Mouse (Mus musculus) forebrain, embryonic 12.5 days (tissue): ENCODE data around the gene Gp1ba. TPM values are rescaled to one million over a fixed set of nuclear protein-coding genes. Genes with fewer than 3 reads are reported as not detected.

Experiments used
- ATAC-seq: fragments of 200-750 bp; cut with Nextera tagmentation; 2 replicates; pipeline ENCODE4 v1.8.0; 2017; ENCODE audit warnings: moderate TSS enrichment; ENCODE audit not compliant: low FRiP score
- H3K27ac ChIP-seq: fragments of 300-500 bp; sonication (generic); 2 replicates; pipeline ENCODE4 v1.5.1; 2016; ENCODE audit warnings: mild to moderate bottlenecking
- H3K27me3 ChIP-seq: fragments of 300-500 bp; sonication (generic); 2 replicates; pipeline ENCODE4 v1.6.1; 2016; ENCODE audit warnings: mild to moderate bottlenecking
- H3K36me3 ChIP-seq: fragments of 300-500 bp; sonication (generic); replicated peaks from 2 replicates; pipeline ENCODE4 v1.6.1; 2016; ENCODE audit warnings: mild to moderate bottlenecking
- H3K4me1 ChIP-seq: fragments of 300-500 bp; sonication (generic); 2 replicates; pipeline ENCODE4 v1.6.1; 2016
- H3K4me2 ChIP-seq: fragments of 300-500 bp; sonication (generic); 2 replicates; pipeline ENCODE4 v1.6.1; 2016; ENCODE audit warnings: mild to moderate bottlenecking, moderate library complexity
- H3K4me3 ChIP-seq: fragments of 300-500 bp; sonication (generic); replicated peaks from 2 replicates; pipeline ENCODE4 v1.5.1; 2016; ENCODE audit warnings: mild to moderate bottlenecking
- H3K9ac ChIP-seq: fragments of 300-500 bp; sonication (generic); 2 replicates; pipeline ENCODE4 v1.6.1; 2016; ENCODE audit warnings: mild to moderate bottlenecking
- H3K9me3 ChIP-seq: fragments of 300-500 bp; sonication (generic); 2 replicates; pipeline ENCODE4 v1.6.1; 2016
- WGBS: fragments of 180-500 bp; shearing (Covaris S2); methylation state at CpG from one replicate; pipeline ENCODE4 v1.1.7; 2016; 5-methylcytosine and 5-hydroxymethylcytosine counted together
- polyA plus RNA-seq: library from polyadenylated mRNA; unstranded; fragments of >200 nt; fragmentation: Nextera tagmentation; extraction: Ambion mirVana; gene quantifications from 2 replicates; pipeline ENCODE4 v1.2.1, GENCODE M21; 2016

Gp1ba gene
- polyA plus RNA-seq, 1 experiment from 2014 or later, result 0.33 TPM

- no peak overlapping the region for H3K9ac ChIP-seq
- H3K27me3 ChIP-seq, result peaks cover 23% of the 10 kb centered on the region
- no peaks in the 10 kb centered on the region for H3K9me3 ChIP-seq
- no peak overlapping the region for H3K4me2 ChIP-seq
- H3K4me1 ChIP-seq, result peaks cover 12% of the 10 kb centered on the region
- peaks cover 61% of the 10 kb centered on the region for H3K36me3 ChIP-seq
- no peak for ATAC-seq
- 79% methylated on average over 7 of the region's 7 CpGs for WGBS
- H3K27ac ChIP-seq, result no peak overlapping the region
- no peak overlapping the region for H3K4me3 ChIP-seq
Measured at GRCm38 (mm10) chr11:70612505-70612904, 26.4 kb upstream of the Gp1ba start.

- ATAC-seq, result peak; percentile 36; the same call in 1 of the 2 replicates
- H3K27ac ChIP-seq, result no peak overlapping the region
Measured at GRCm38 (mm10) chr11:70615074-70615473, 23.8 kb upstream of the Gp1ba start.

GRCm38 (mm10) chr11:70615516-70616093 lies 23.3 kb upstream of the Gp1ba start, which contains the start of gene 4930544D05Rik:
Gene 4930544D05Rik (plus strand): TSS chr11:70615848.
- WGBS, result 14% methylated on average over 21 of the region's 21 CpGs

More at GRCm38 (mm10) chr11:70615074-70615473, 23.8 kb upstream of the Gp1ba start:
- Histone ChIP-seq H3K4me2 (peak overlapping the region; percentile 57), H3K9me3 (0 out of 2 replicates have a peak, but pooled peaks cover 2% of the 10 kb centered on the region), H3K4me1 (peaks cover 12% of the 10 kb centered on the region), H3K36me3 (peaks cover 35% of the 10 kb centered on the region), H3K4me3 (peak overlapping the region; percentile 27), H3K9ac (peak overlapping the region; percentile 46), H3K27me3 (peaks cover 23% of the 10 kb centered on the region)
- WGBS, result under 1% methylated on average over 17 of the region's 17 CpGs

GRCm38 (mm10) chr11:70619101-70619500 lies 19.8 kb upstream of the Gp1ba start, which contains the start of gene Chrne:
Gene Chrne (minus strand): TSS chr11:70619216.
- WGBS, result 55% methylated on average over 1 of the region's 1 CpGs
- no peak within 1 kb of the TSS for H3K4me2 ChIP-seq
- no peak for ATAC-seq

More at GRCm38 (mm10) chr11:70615516-70616093, 23.3 kb upstream of the Gp1ba start, which contains the start of gene 4930544D05Rik:
- Histone ChIP-seq H3K9ac (peak within 1 kb of the TSS; percentile 46), H3K27me3 (peaks cover 23% of the 10 kb centered on the region), H3K36me3 (peaks cover 30% of the 10 kb centered on the region), H3K9me3 (0 out of 2 replicates have a peak, but pooled peaks cover 2% of the 10 kb centered on the region), H3K4me3 (peak within 1 kb of the TSS; percentile 27), H3K4me1 (peaks cover 12% of the 10 kb centered on the region), H3K4me2 (peak within 1 kb of the TSS; percentile 57), H3K27ac (no peak within 1 kb of the TSS)
- no peak for ATAC-seq

GRCm38 (mm10) chr11:70621972-70622814 lies 16.7 kb upstream of the Gp1ba start:
- H3K9me3 ChIP-seq, result 0 out of 2 replicates have a peak, but pooled peaks cover 2% of the 10 kb centered on the region
- H3K4me3 ChIP-seq, result no peak overlapping the region
- no peak overlapping the region for H3K27ac ChIP-seq
- H3K4me2 ChIP-seq, result no peak overlapping the region
- H3K9ac ChIP-seq, result no peak overlapping the region
- H3K36me3 ChIP-seq, result no peaks in the 10 kb centered on the region
- H3K27me3 ChIP-seq, result no peaks in the 10 kb centered on the region; the same call in 1 of the 2 replicates
- no peaks in the 10 kb centered on the region for H3K4me1 ChIP-seq
- 52% methylated on average over 7 of the region's 7 CpGs for WGBS
- ATAC-seq, result no peak

More at GRCm38 (mm10) chr11:70619101-70619500, 19.8 kb upstream of the Gp1ba start, which contains the start of gene Chrne:
- no peaks in the 10 kb centered on the region for H3K36me3 ChIP-seq
- peaks cover 12% of the 10 kb centered on the region for H3K4me1 ChIP-seq
- H3K9me3 ChIP-seq, result 0 out of 2 replicates have a peak, but pooled peaks cover 2% of the 10 kb centered on the region
- no peak within 1 kb of the TSS for H3K9ac ChIP-seq
- H3K4me3 ChIP-seq, result no peak within 1 kb of the TSS
- peaks cover 23% of the 10 kb centered on the region for H3K27me3 ChIP-seq
- H3K27ac ChIP-seq, result no peak within 1 kb of the TSS

- no peak overlapping the region for H3K9ac ChIP-seq
- no peak overlapping the region for H3K4me2 ChIP-seq
- no peaks in the 10 kb centered on the region; the same call in 1 of the 2 replicates for H3K27me3 ChIP-seq
- H3K4me1 ChIP-seq, result no peaks in the 10 kb centered on the region
- no peak overlapping the region for H3K27ac ChIP-seq
- no peak overlapping the region for H3K4me3 ChIP-seq
- no peak for ATAC-seq
- 88% methylated on average over 10 of the region's 10 CpGs for WGBS
- no peaks in the 10 kb centered on the region for H3K36me3 ChIP-seq
- 0 out of 2 replicates have a peak, but pooled peaks cover 2% of the 10 kb centered on the region for H3K9me3 ChIP-seq
Measured at GRCm38 (mm10) chr11:70623053-70623742, 15.7 kb upstream of the Gp1ba start.

GRCm38 (mm10) chr11:70625473-70625872 lies 13.4 kb upstream of the Gp1ba start:
- Histone ChIP-seq H3K9ac (no peak overlapping the region), H3K4me2 (no peak overlapping the region), H3K4me3 (no peak overlapping the region), H3K36me3 (no peaks in the 10 kb centered on the region), H3K4me1 (no peaks in the 10 kb centered on the region), H3K9me3 (no peaks in the 10 kb centered on the region), H3K27ac (no peak overlapping the region), H3K27me3 (no peaks in the 10 kb centered on the region)
- 43% methylated on average over 4 of the region's 4 CpGs for WGBS
- no peak for ATAC-seq

- ATAC-seq, result no peak
- Histone ChIP-seq H3K9me3 (no peaks in the 10 kb centered on the region), H3K27ac (no peak overlapping the region), H3K36me3 (no peaks in the 10 kb centered on the region), H3K4me3 (no peak overlapping the region), H3K4me1 (no peaks in the 10 kb centered on the region), H3K4me2 (no peak overlapping the region), H3K9ac (no peak overlapping the region), H3K27me3 (no peaks in the 10 kb centered on the region)
- 82% methylated on average over 4 of the region's 4 CpGs for WGBS
Measured at GRCm38 (mm10) chr11:70626877-70627276, 12.0 kb upstream of the Gp1ba start.

GRCm38 (mm10) chr11:70628431-70628830 lies 10.5 kb upstream of the Gp1ba start:
- H3K9ac ChIP-seq, result no peak overlapping the region
- no peaks in the 10 kb centered on the region for H3K36me3 ChIP-seq
- H3K27me3 ChIP-seq, result no peaks in the 10 kb centered on the region
- no peak overlapping the region for H3K4me3 ChIP-seq
- 78% methylated on average over 2 of the region's 2 CpGs for WGBS
- no peaks in the 10 kb centered on the region for H3K9me3 ChIP-seq
- H3K4me1 ChIP-seq, result no peaks in the 10 kb centered on the region
- ATAC-seq, result no peak
- no peak overlapping the region for H3K27ac ChIP-seq
- H3K4me2 ChIP-seq, result no peak overlapping the region

GRCm38 (mm10) chr11:70629557-70629956 lies 9.4 kb upstream of the Gp1ba start:
- Histone ChIP-seq H3K4me2 (no peak overlapping the region), H3K4me1 (no peaks in the 10 kb centered on the region), H3K27me3 (no peaks in the 10 kb centered on the region), H3K9me3 (no peaks in the 10 kb centered on the region), H3K9ac (no peak overlapping the region), H3K36me3 (no peaks in the 10 kb centered on the region), H3K27ac (no peak overlapping the region), H3K4me3 (no peak overlapping the region)
- WGBS, result 54% methylated on average over 5 of the region's 5 CpGs
- no peak for ATAC-seq

GRCm38 (mm10) chr11:70630129-70630528 lies 8.8 kb upstream of the Gp1ba start:
- H3K4me2 ChIP-seq, result no peak overlapping the region
- 74% methylated on average over 7 of the region's 7 CpGs for WGBS
- H3K9me3 ChIP-seq, result no peaks in the 10 kb centered on the region
- no peak for ATAC-seq
- no peaks in the 10 kb centered on the region for H3K27me3 ChIP-seq
- no peak overlapping the region for H3K4me3 ChIP-seq
- no peak overlapping the region for H3K27ac ChIP-seq
- no peaks in the 10 kb centered on the region for H3K36me3 ChIP-seq
- H3K9ac ChIP-seq, result no peak overlapping the region
- no peaks in the 10 kb centered on the region for H3K4me1 ChIP-seq

GRCm38 (mm10) chr11:70635601-70636000 lies 3.3 kb upstream of the Gp1ba start:
- H3K4me2 ChIP-seq, result no peak overlapping the region
- no peaks in the 10 kb centered on the region for H3K36me3 ChIP-seq
- no peaks in the 10 kb centered on the region for H3K4me1 ChIP-seq
- no peak overlapping the region for H3K4me3 ChIP-seq
- no peaks in the 10 kb centered on the region for H3K9me3 ChIP-seq
- no peak overlapping the region for H3K27ac ChIP-seq
- no peak overlapping the region for H3K9ac ChIP-seq
- 81% methylated on average over 4 of the region's 4 CpGs for WGBS
- no peak for ATAC-seq
- H3K27me3 ChIP-seq, result 0 out of 2 replicates have a peak, but pooled peaks cover 4% of the 10 kb centered on the region
